ENCODE assay signal across 7 mouse cellular contexts in the genomic region with DNA sequence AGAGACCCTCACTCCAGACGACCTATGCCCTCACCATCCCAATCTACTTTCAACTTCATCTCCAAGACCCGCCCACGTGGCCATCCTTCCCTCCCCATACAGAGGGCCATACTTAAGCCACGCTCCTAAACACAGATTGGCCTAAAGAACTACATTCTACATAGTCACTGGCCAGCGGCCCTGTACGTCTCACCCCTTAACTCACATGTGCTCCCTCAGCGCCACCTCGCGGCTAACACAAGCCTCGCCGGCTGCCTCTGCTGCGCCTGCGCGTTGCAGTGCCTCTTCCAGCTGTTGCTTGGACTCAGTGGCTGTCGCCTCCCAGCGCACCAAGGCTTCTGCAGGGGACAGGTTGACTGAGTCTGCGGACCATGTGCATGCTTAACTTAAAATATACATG. TPM values are rescaled to one million over a fixed set of nuclear protein-coding genes. Genes with fewer than 3 reads are reported as not detected.
A peak's percentile ranks its signal among the peaks of the same experiment; 100 is the strongest.
DNase-seq lines count a peak whose midpoint lies in the region; ATAC-seq lines count a peak whose summit lies in the region.

No protein-coding gene starts in this region.

- H3K4me1 ChIP-seq in embryonic facial prominence, embryonic 10.5 days, result peaks cover 48% of the 10 kb centered on the region
- H3K4me1 ChIP-seq in midbrain, embryonic 12.5 days, result peaks cover 16% of the 10 kb centered on the region

- H3K9me3 ChIP-seq in embryonic facial prominence, embryonic 10.5 days, result no peaks in the 10 kb centered on the region
- no peaks in the 10 kb centered on the region for H3K9me3 ChIP-seq in midbrain, embryonic 12.5 days

- no peak overlapping the region for H3K4me2 ChIP-seq in midbrain, embryonic 12.5 days (replicated peaks)

- H3K36me3 ChIP-seq in embryonic facial prominence, embryonic 10.5 days (replicated peaks), result no peaks in the 10 kb centered on the region
- no peaks in the 10 kb centered on the region for H3K36me3 ChIP-seq in midbrain, embryonic 12.5 days

- H3K27me3 ChIP-seq in embryonic facial prominence, embryonic 10.5 days (replicated peaks; ENCODE audit: low read depth, poor library complexity, severe bottlenecking), result peaks cover 45% of the 10 kb centered on the region
- H3K27me3 ChIP-seq in midbrain, embryonic 12.5 days, result peaks cover 52% of the 10 kb centered on the region

- WGBS in embryonic facial prominence, embryonic 10.5 days, result 4% methylated on average over 17 of the region's 17 CpGs
- 3% methylated on average over 17 of the region's 17 CpGs for WGBS in midbrain, embryonic 12.5 days

- no peak overlapping the region for H3K9ac ChIP-seq in midbrain, embryonic 12.5 days (replicated peaks)

- H3K27ac ChIP-seq in embryonic facial prominence, embryonic 10.5 days (replicated peaks), result no peak overlapping the region
- H3K27ac ChIP-seq in midbrain, embryonic 12.5 days (replicated peaks), result no peak overlapping the region

- intact Hi-C loops in left cerebral cortex, postnatal 4 days (cut with DNase I), result loop anchor here (10.0 kb wide), 1 partner anchor 77 kb away; no protein-coding TSS in a partner anchor

- ATAC-seq in midbrain, embryonic 12.5 days (ENCODE audit: low FRiP score, low read depth), result peak; percentile 88

- peak overlapping the region; percentile 8 for H3K4me3 ChIP-seq in embryonic facial prominence, embryonic 10.5 days
- no peak overlapping the region for H3K4me3 ChIP-seq in midbrain, embryonic 12.5 days

- DNase-seq in adrenal gland, adult 8-10 months, result peak; percentile 89
- DNase-seq in embryonic facial prominence, embryonic 10.5 days (ENCODE audit: low spot score), result peak; percentile 95
- peak; percentile 99 for DNase-seq in heart, adult 11 months
- peak; percentile 89 for DNase-seq in kidney, adult 11 months
- DNase-seq in left cerebral cortex, postnatal 4 days, result peak; percentile 95
- peak; percentile 93 for DNase-seq in skeletal muscle tissue, adult 2 months (ENCODE audit: low read depth, low spot score)

RNA-seq across cellular contexts. Expression of a gene that starts 3.9 kb away (rescaled TPM):
- not detected for total RNA-seq in adrenal gland, adult 8-10 months (2022)
- 0.12 and 0.26 TPM in 2 replicates for polyA plus RNA-seq in embryonic facial prominence, embryonic 10.5 days (2016; fragmentation: Nextera tagmentation; extraction: Ambion mirVana)
- not detected for total RNA-seq in left cerebral cortex, postnatal 4 days (2021)
- polyA plus RNA-seq in midbrain, embryonic 12.5 days (2016; fragmentation: Nextera tagmentation; extraction: Ambion mirVana), result 0.13 and 0.41 TPM in 2 replicates

RNA-seq across cellular contexts. Expression of a gene that starts 10.1 kb away (rescaled TPM):
- 100 to 1,000 TPM; 195 to 255 (median 230) TPM for total RNA-seq in adrenal gland, adult 8-10 months (2022)
- 58.0 and 59.2 TPM in 2 replicates for polyA plus RNA-seq in embryonic facial prominence, embryonic 10.5 days (2016; fragmentation: Nextera tagmentation; extraction: Ambion mirVana)
- 1 to 10 TPM; 6.2 to 7.3 TPM for total RNA-seq in left cerebral cortex, postnatal 4 days (2021)
- 26.9 and 29.5 TPM in 2 replicates for polyA plus RNA-seq in midbrain, embryonic 12.5 days (2016; fragmentation: Nextera tagmentation; extraction: Ambion mirVana)

RNA-seq across cellular contexts. Expression of a gene that starts 15.6 kb away (rescaled TPM):
- 10 to 100 TPM; 54.3 to 91.2 (median 67.9) TPM for total RNA-seq in adrenal gland, adult 8-10 months (2022)
- 5.8 and 7.2 TPM in 2 replicates for polyA plus RNA-seq in embryonic facial prominence, embryonic 10.5 days (2016; fragmentation: Nextera tagmentation; extraction: Ambion mirVana)
- 1 to 10 TPM; 3.0 to 3.5 TPM for total RNA-seq in left cerebral cortex, postnatal 4 days (2021)
- polyA plus RNA-seq in midbrain, embryonic 12.5 days (2016; fragmentation: Nextera tagmentation; extraction: Ambion mirVana), result 13.1 and 14.5 TPM in 2 replicates

RNA-seq across cellular contexts. Expression of a gene that starts 21.1 kb away (rescaled TPM):
- total RNA-seq in adrenal gland, adult 8-10 months (2022), result 10 to 100 TPM; 72.6 to 87.3 (median 82.3) TPM
- 76.9 and 80.7 TPM in 2 replicates for polyA plus RNA-seq in embryonic facial prominence, embryonic 10.5 days (2016; fragmentation: Nextera tagmentation; extraction: Ambion mirVana)
- 10 to 100 TPM; 37.4 to 40.7 TPM for total RNA-seq in left cerebral cortex, postnatal 4 days (2021)
- polyA plus RNA-seq in midbrain, embryonic 12.5 days (2016; fragmentation: Nextera tagmentation; extraction: Ambion mirVana), result 54.0 and 57.0 TPM in 2 replicates

RNA-seq across cellular contexts. Expression of a gene that starts 33.7 kb away (rescaled TPM):
- 10 to 100 TPM; 23.1 to 32.0 (median 29.0) TPM for total RNA-seq in adrenal gland, adult 8-10 months (2022)
- 24.5 and 25.3 TPM in 2 replicates for polyA plus RNA-seq in embryonic facial prominence, embryonic 10.5 days (2016; fragmentation: Nextera tagmentation; extraction: Ambion mirVana)
- total RNA-seq in left cerebral cortex, postnatal 4 days (2021), result 10 to 100 TPM; 23.0 to 24.1 TPM
- polyA plus RNA-seq in midbrain, embryonic 12.5 days (2016; fragmentation: Nextera tagmentation; extraction: Ambion mirVana), result 15.5 and 18.3 TPM in 2 replicates

Comparison
In these comparisons a context has a peak if more than half of its experiments do, and no peak if none do; other contexts are left out.
1. RNA of a gene that starts 10.1 kb away (total RNA-seq): 195 to 255 TPM in adrenal gland, adult 8-10 months; 6.2 to 7.3 TPM in left cerebral cortex, postnatal 4 days; every median in the first group is over 10 times any median in the second.
2. RNA of a gene that starts 15.6 kb away (total RNA-seq): 54.3 to 91.2 TPM in adrenal gland, adult 8-10 months; 3.0 to 3.5 TPM in left cerebral cortex, postnatal 4 days; every median in the first group is over 10 times any median in the second.
3. Peak in every context shown above with its lines, with median percentiles within 50 percentile points of each other: DNase-seq.